Mouse (Mus musculus): ENCODE measurements around the gene Lurap1l. TPM values are rescaled to one million over a fixed set of nuclear protein-coding genes. Genes with fewer than 3 reads are reported as not detected.

Lurap1l gene
- polyA plus RNA-seq, 2 experiments, result 1.5 to 4.5 TPM

DNA sequence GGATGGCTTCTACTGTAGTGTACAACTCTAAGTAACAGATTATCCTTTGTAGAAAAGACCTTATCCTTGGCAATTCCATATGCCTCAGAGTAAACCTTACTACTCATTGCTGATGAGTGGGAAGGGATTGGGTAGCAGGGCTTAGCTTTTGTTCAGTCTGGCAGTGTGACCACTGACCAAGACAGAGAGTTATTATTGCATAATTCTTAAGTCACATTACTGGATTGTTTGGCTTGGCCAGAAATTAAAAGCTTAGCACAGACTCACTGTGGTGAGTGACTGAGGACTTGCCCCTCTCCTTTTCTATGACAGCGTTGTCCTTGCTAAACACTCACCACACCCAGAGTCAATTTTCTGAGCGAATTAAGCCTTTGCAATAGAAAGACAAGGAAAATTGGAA is 93.1 kb downstream of the Lurap1l start:
- no peak overlapping the region for H3K27ac ChIP-seq
- no peaks in the 10 kb centered on the region for H3K36me3 ChIP-seq (replicated peaks; ENCODE audit: control insufficient read depth, insufficient read depth, low read depth)
- no peaks in the 10 kb centered on the region for H3K9me3 ChIP-seq (ENCODE audit: control insufficient read depth, low read length)
- DNase-seq (ENCODE audit: low read depth in 3 of 3, low spot score in 3 of 3) (no peak), ATAC-seq (ENCODE audit: insufficient read depth) (no peak)
- TF ChIP-seq EP300 (IDR thresholded peaks at IDR 0.05; ENCODE audit: low read depth), result no peak
- TF ChIP-seq CTCF (IDR thresholded peaks at IDR 0.05; ENCODE audit: low read depth), result no peak
- no peaks in the 10 kb centered on the region for H3K27me3 ChIP-seq (ENCODE audit: control insufficient read depth, insufficient read depth, low read length)
- H3K4me2 ChIP-seq (ENCODE audit: low read depth), result no peak overlapping the region
- no peaks in the 10 kb centered on the region for H3K4me1 ChIP-seq (replicated peaks; ENCODE audit: control insufficient read depth in 2 of 2, insufficient read depth in 2 of 2, low read length in 1 of 2)
- WGBS (ENCODE audit: insufficient replicate concordance), result 74% methylated on average over 2 of the region's 2 CpGs
- no peak overlapping the region for H3K9ac ChIP-seq (replicated peaks)
- no peak overlapping the region for H3K4me3 ChIP-seq (ENCODE audit: insufficient read depth in 1 of 2, low read depth in 2 of 2, low read length in 2 of 2)

Small RNA genes within 50 kb of the gene (microRNA-seq; reads per million reads assigned to microRNA genes)
- gene Gm27452, result not detected

Other genes with a start within 250 kb of the Lurap1l start
- gene Tyrp1, start 76.5 kb upstream of the Lurap1l start, polyA plus RNA-seq (2012; rRNA removed), result not detected in 2 replicates
- not detected in 2 replicates for gene Tyrp1, start 76.5 kb upstream of the Lurap1l start, polyA plus RNA-seq (2014; fragmentation: Nextera tagmentation; extraction: Ambion mirVana)